19 mouse cellular contexts compared by ENCODE assay signal in genomic region chr5:5838767-5839166, GRCm38 (mm10).
DNase-seq lines count a peak whose midpoint lies in the region; ATAC-seq and TF ChIP-seq lines count a peak whose summit lies in the region.
"Had no signal": no experiment of that assay in that cellular context is flagged by ENCODE, and none has a peak within 500 bp of the region (broad histone marks: within the 10 kb centered on the region; RNA-seq: fewer than 3 reads in every experiment).

No protein-coding gene starts in this region.

- ATAC-seq in liver, postnatal 0 days: no peak
- no peak for ATAC-seq in liver, embryonic 11.5 days (replicated peaks; ENCODE audit: low FRiP score)
- 0 out of 2 replicates have a peak, but pooled peaks have one; percentile 39 for ATAC-seq in megakaryocyte progenitor cell, adult 5-6 weeks (replicated peaks; ENCODE audit: poor library complexity)
- ATAC-seq: forebrain, embryonic 13.5 days; forebrain, embryonic 15.5 days had no signal

- no peaks in the 10 kb centered on the region for H3K9me3 ChIP-seq in liver, postnatal 0 days (ENCODE audit: low read length)
- no peaks in the 10 kb centered on the region for H3K9me3 ChIP-seq in liver, embryonic 11.5 days (ENCODE audit: control insufficient read depth, low read length)
- no peaks in the 10 kb centered on the region for H3K9me3 ChIP-seq in MEL (replicated peaks; ENCODE audit: insufficient read depth, low read length)
- H3K9me3 ChIP-seq: embryonic facial prominence, embryonic 10.5 days; embryonic facial prominence, embryonic 12.5 days; forebrain, embryonic 13.5 days; forebrain, embryonic 15.5 days had no signal

- H3K4me1 ChIP-seq in liver, postnatal 0 days (ENCODE audit: insufficient read depth): no peaks in the 10 kb centered on the region
- H3K4me1 ChIP-seq in liver, embryonic 11.5 days (replicated peaks; ENCODE audit: control insufficient read depth, insufficient read depth, low read length): no peaks in the 10 kb centered on the region
- no peaks in the 10 kb centered on the region for H3K4me1 ChIP-seq in MEL (ENCODE audit: control insufficient read depth in 1 of 2, insufficient read depth in 2 of 2, low read length in 2 of 2)
- H3K4me1 ChIP-seq: embryonic facial prominence, embryonic 10.5 days; embryonic facial prominence, embryonic 12.5 days; forebrain, embryonic 13.5 days; forebrain, embryonic 15.5 days had no signal

- H3K4me2 ChIP-seq in liver, postnatal 0 days (ENCODE audit: low read depth, low read length): no peak overlapping the region
- no peak overlapping the region for H3K4me2 ChIP-seq in liver, embryonic 11.5 days
- H3K4me2 ChIP-seq: embryonic facial prominence, embryonic 12.5 days; forebrain, embryonic 13.5 days; forebrain, embryonic 15.5 days had no signal

- WGBS in liver, postnatal 0 days (ENCODE audit: insufficient replicate concordance): 19% methylated on average over 3 of the region's 3 CpGs
- WGBS in liver, embryonic 11.5 days: 32% methylated on average over 3 of the region's 3 CpGs

- no peak for TF ChIP-seq RAD21 in MEL (IDR thresholded peaks at IDR 0.05; ENCODE audit: low read depth, low read length)

- no peaks in the 10 kb centered on the region for H3K27me3 ChIP-seq in liver, postnatal 0 days (ENCODE audit: insufficient read depth, low read length)
- no peaks in the 10 kb centered on the region for H3K27me3 ChIP-seq in liver, embryonic 11.5 days (replicated peaks; ENCODE audit: control insufficient read depth, insufficient read depth, low read length)
- no peaks in the 10 kb centered on the region for H3K27me3 ChIP-seq in MEL (ENCODE audit: control insufficient read depth in 1 of 2, insufficient read depth in 2 of 2, low read length in 2 of 2)
- H3K27me3 ChIP-seq: embryonic facial prominence, embryonic 12.5 days; forebrain, embryonic 13.5 days; forebrain, embryonic 15.5 days had no signal

- no peaks in the 10 kb centered on the region for H3K79me2 ChIP-seq in MEL (ENCODE audit: control insufficient read depth, insufficient read depth, low read length, poor library complexity)

- peak; percentile 27; the same call in 1 of the 2 replicates for TF ChIP-seq EP300 in liver, postnatal 0 days (IDR thresholded peaks at IDR 0.05; ENCODE audit: low read depth)
- no peak for TF ChIP-seq EP300 in MEL (IDR thresholded peaks at IDR 0.05; ENCODE audit: low read depth in 1 of 2, low read length in 2 of 2)

- no peak for DNase-seq in liver, postnatal 0 days
- DNase-seq in liver, embryonic 11.5 days (ENCODE audit: low spot score): no peak
- peak; percentile 18 for DNase-seq in MEL (ENCODE audit: low read depth, low spot score)
- DNase-seq in left cerebral cortex, postnatal 10 days (ENCODE audit: extremely low spot score in 1 of 2, low spot score in 2 of 2): no peak
- DNase-seq in lung, postnatal 25 days (ENCODE audit: low spot score): no peak
- DNase-seq: adrenal gland, adult 2 months; adrenal gland, postnatal 10 days; adrenal gland, postnatal 25 days; cerebellum, adult 11 months; cerebellum, adult 18-20 months; cerebellum, adult 8-10 months; cerebellum, adult 9-11 months; cerebellum, postnatal 14 days; cerebellum, postnatal 36 days had no signal

- no peaks in the 10 kb centered on the region for H3K36me3 ChIP-seq in liver, postnatal 0 days (replicated peaks; ENCODE audit: insufficient read depth, low read length)
- no peaks in the 10 kb centered on the region for H3K36me3 ChIP-seq in liver, embryonic 11.5 days (ENCODE audit: control insufficient read depth, insufficient read depth, low read length)
- no peaks in the 10 kb centered on the region for H3K36me3 ChIP-seq in MEL (ENCODE audit: control insufficient read depth in 1 of 2, insufficient read depth in 2 of 2, low read length in 2 of 2)
- H3K36me3 ChIP-seq: embryonic facial prominence, embryonic 10.5 days; embryonic facial prominence, embryonic 12.5 days; forebrain, embryonic 15.5 days had no signal

- intact Hi-C loops in left cerebral cortex, postnatal 10 days (cut with DNase I): no loop called here

- no peak for TF ChIP-seq CTCF in liver, postnatal 0 days (IDR thresholded peaks at IDR 0.05; ENCODE audit: low read depth)
- TF ChIP-seq CTCF in MEL (IDR thresholded peaks at IDR 0.05 in 2 of 3, conservative IDR thresholded peaks at IDR 0.05 in 1 of 3; ENCODE audit: control insufficient read depth in 1 of 3, insufficient read depth in 1 of 3, low read depth in 2 of 3, low read length in 3 of 3, poor library complexity in 1 of 3, severe bottlenecking in 1 of 3): no peak

- no peak overlapping the region for H3K27ac ChIP-seq in liver, postnatal 0 days (ENCODE audit: low read depth)
- H3K27ac ChIP-seq in liver, embryonic 11.5 days (ENCODE audit: low read depth, low read length): no peak overlapping the region
- no peak overlapping the region for H3K27ac ChIP-seq in MEL (ENCODE audit: control insufficient read depth, low read depth, low read length)
- H3K27ac ChIP-seq: embryonic facial prominence, embryonic 10.5 days; embryonic facial prominence, embryonic 12.5 days; forebrain, embryonic 13.5 days; forebrain, embryonic 15.5 days had no signal

- no peak overlapping the region for H3K4me3 ChIP-seq in liver, postnatal 0 days (ENCODE audit: low read depth, low read length)
- no peak overlapping the region for H3K4me3 ChIP-seq in liver, embryonic 11.5 days (ENCODE audit: low read depth, low read length)
- no peak overlapping the region for H3K4me3 ChIP-seq in MEL (ENCODE audit: control insufficient read depth in 1 of 2, insufficient read depth in 1 of 2, low read depth in 2 of 2, low read length in 2 of 2)
- H3K4me3 ChIP-seq: embryonic facial prominence, embryonic 10.5 days; embryonic facial prominence, embryonic 12.5 days; forebrain, embryonic 13.5 days; forebrain, embryonic 15.5 days had no signal

- no peak for TF ChIP-seq POLR2A in MEL (IDR thresholded peaks at IDR 0.05; ENCODE audit: control insufficient read depth in 1 of 2, insufficient read depth in 1 of 2, low read depth in 1 of 2, low read length in 2 of 2, poor library complexity in 1 of 2)

- H3K9ac ChIP-seq in liver, postnatal 0 days (replicated peaks): no peak overlapping the region
- H3K9ac ChIP-seq in liver, embryonic 11.5 days (ENCODE audit: low read depth, low read length): no peak overlapping the region
- no peak overlapping the region for H3K9ac ChIP-seq in MEL (ENCODE audit: control insufficient read depth, low read depth, low read length, poor library complexity, severe bottlenecking)
- H3K9ac ChIP-seq: embryonic facial prominence, embryonic 12.5 days; forebrain, embryonic 13.5 days; forebrain, embryonic 15.5 days had no signal

TF ChIP-seq in MEL, 35 proteins besides CTCF, POLR2A, EP300 and RAD21:
- peak; percentile 65; the same call in 1 of the 2 replicates for TF ChIP-seq ZNF384 (IDR thresholded peaks at IDR 0.05; ENCODE audit: low read depth, low read length)
- TF ChIP-seq POLR2AphosphoS5 (IDR thresholded peaks at IDR 0.05; ENCODE audit: borderline replicate concordance, low read depth, low read length): no peak
- TF ChIP-seq GATA1 (IDR thresholded peaks at IDR 0.05; ENCODE audit: low read depth, low read length): 0 out of 2 replicates have a peak, but pooled peaks have one; percentile 33
- no peak for TF ChIP-seq KAT2A (conservative IDR thresholded peaks at IDR 0.05; ENCODE audit: low read depth, low read length)
